Mouse (Mus musculus): ENCODE results near the gene Gm21693. TPM values are rescaled to one million over a fixed set of nuclear protein-coding genes. Genes with fewer than 3 reads are reported as not detected.
"Not testable (repeated sequence)": the region's sequence is repeated elsewhere in the genome, so short reads cannot be mapped to it uniquely, and the experiment has no call there.

Gm21693 gene
- not detected for total RNA-seq (2022)

DNA sequence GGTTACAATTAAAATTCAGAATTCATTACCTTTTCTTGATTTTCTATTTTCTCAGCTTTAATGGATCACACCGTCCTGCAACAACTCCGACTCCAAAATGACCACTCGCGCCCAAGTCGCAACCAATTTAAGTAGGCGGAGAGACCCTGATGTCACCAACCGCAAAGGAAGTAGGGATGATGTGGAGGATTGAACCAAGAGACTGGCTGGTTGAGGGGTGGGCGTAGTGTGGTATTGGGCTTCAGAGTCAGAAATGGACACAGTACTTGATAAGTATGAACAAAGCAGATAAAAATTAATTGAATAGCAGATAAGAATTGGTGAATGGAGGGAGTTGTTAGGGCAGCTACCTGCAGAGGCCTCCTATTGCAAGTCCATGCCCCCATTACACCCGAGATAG is at the start of gene Gm21693:
Gene Gm21693, minus strand, starts transcription at position 101 of the 400 bp plus-strand sequence.
- DNase-seq (ENCODE audit: low spot score) = not testable (repeated sequence)

DNA sequence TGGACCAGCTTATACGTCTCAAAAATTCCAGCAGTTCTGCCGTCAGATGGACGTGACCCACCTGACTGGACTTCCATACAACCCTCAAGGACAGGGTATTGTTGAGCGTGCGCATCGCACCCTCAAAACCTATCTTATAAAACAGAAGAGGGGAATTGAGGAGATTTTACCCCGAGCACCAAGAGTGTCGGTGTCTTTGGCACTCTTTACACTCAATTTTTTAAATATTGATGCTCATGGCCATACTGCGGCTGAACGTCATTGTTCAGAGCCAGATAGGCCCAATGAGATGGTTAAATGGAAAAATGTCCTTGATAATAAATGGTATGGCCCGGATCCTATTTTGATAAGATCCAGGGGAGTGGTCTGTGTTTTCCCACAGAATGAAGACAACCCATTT is 4.5 kb downstream of the Gm21693 start:
- DNase-seq (ENCODE audit: low spot score) = peak; percentile 15

DNA sequence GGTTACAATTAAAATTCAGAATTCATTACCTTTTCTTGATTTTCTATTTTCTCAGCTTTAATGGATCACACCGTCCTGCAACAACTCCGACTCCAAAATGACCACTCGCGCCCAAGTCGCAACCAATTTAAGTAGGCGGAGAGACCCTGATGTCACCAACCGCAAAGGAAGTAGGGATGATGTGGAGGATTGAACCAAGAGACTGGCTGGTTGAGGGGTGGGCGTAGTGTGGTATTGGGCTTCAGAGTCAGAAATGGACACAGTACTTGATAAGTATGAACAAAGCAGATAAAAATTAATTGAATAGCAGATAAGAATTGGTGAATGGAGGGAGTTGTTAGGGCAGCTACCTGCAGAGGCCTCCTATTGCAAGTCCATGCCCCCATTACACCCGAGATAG is 38.8 kb downstream of the Gm21693 start, which contains the start of gene Gm21677:
Gene Gm21677, minus strand, starts transcription at position 101 of the 400 bp plus-strand sequence.
- DNase-seq (ENCODE audit: low spot score) = not testable (repeated sequence)

Other genes with a start within 250 kb of the Gm21693 start
- not detected for gene Gm21677, start 38.9 kb downstream of the Gm21693 start, total RNA-seq (2022)
- not detected for gene Gm21704, start 64.8 kb upstream of the Gm21693 start, total RNA-seq (2022)
- not detected for gene Gm21708, start 64.8 kb upstream of the Gm21693 start, total RNA-seq (2022)